Mouse (Mus musculus): ENCODE results near the gene Thbs3. TPM values are rescaled to one million over a fixed set of nuclear protein-coding genes. Genes with fewer than 3 reads are reported as not detected.
"Not testable (repeated sequence)": the region's sequence is repeated elsewhere in the genome, so short reads cannot be mapped to it uniquely, and the experiment has no call there.

Gene Thbs3
- total RNA-seq, 1 experiment from 2014 or later, result not detected

DNA sequence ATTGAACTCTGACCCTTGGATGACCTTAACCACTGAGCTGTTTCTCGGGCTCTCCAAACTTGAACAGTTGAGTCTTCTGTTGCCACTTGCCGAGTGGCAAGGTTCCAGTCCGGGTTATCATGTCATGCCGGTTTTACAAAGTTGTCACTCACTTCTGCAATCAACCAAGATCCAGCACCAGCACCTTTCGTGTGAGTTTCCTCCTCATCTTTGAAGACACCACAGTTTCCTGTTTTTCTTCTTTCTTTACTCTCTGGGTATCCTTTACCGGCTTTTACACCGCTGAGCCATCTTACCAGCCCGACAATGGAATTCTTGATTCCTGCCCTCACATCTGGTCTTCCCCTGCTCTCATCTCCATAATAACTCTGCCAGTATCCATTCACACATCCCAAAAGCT is 24.5 kb upstream of the Thbs3 start:
- ATAC-seq (replicated peaks in 1 of 2; ENCODE audit: insufficient read depth in 1 of 2, low FRiP score in 2 of 2, low TSS enrichment in 1 of 2, low read depth in 1 of 2, poor library complexity in 2 of 2, severe bottlenecking in 2 of 2), result no peak

DNA sequence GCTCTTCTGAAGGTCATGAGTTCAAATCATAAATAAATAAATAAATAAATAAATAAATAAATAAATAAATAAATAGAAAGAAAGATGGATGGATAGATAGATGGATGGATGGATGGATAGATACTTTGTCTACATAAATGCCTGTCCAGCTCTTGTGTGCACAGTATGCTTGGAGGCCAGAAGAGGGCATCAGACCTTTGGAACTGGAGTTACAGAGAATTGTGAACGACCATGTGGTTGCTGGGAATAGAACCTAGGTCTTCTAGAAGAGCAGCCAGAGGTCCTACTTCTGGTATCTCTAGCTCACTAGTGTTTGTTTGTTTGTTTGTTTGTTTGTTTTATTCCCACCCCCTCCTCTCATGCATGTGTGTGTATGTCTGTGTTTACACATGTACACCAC is 21.6 kb upstream of the Thbs3 start:
- no peak for ATAC-seq (replicated peaks in 1 of 2; ENCODE audit: insufficient read depth in 1 of 2, low FRiP score in 2 of 2, low TSS enrichment in 1 of 2, low read depth in 1 of 2, poor library complexity in 2 of 2, severe bottlenecking in 2 of 2)

DNA sequence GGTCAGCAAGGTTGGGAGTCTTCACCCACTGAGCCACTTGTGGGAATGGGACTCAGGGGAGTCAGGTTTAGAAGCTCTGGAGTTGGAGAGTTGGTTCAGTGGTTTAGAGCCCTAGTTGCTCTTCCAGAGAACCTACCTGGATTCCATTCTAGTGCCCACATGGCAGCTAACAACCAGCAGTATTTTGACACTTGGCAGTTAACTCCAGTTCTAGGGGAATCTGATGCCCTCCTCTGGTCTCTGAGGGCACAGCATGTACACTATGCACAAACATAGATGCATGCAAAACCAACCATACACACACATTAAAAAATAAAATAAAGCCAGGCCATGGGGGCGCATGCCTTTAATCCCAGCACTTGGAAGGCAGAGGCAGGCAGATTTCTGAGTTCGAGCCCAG is 21.1 kb upstream of the Thbs3 start:
- 0 out of 4 replicates have a peak, but pooled peaks of 1 of the 2 experiments have one; percentile 26 for ATAC-seq (replicated peaks in 1 of 2; ENCODE audit: insufficient read depth in 1 of 2, low FRiP score in 2 of 2, low TSS enrichment in 1 of 2, low read depth in 1 of 2, poor library complexity in 2 of 2, severe bottlenecking in 2 of 2)

DNA sequence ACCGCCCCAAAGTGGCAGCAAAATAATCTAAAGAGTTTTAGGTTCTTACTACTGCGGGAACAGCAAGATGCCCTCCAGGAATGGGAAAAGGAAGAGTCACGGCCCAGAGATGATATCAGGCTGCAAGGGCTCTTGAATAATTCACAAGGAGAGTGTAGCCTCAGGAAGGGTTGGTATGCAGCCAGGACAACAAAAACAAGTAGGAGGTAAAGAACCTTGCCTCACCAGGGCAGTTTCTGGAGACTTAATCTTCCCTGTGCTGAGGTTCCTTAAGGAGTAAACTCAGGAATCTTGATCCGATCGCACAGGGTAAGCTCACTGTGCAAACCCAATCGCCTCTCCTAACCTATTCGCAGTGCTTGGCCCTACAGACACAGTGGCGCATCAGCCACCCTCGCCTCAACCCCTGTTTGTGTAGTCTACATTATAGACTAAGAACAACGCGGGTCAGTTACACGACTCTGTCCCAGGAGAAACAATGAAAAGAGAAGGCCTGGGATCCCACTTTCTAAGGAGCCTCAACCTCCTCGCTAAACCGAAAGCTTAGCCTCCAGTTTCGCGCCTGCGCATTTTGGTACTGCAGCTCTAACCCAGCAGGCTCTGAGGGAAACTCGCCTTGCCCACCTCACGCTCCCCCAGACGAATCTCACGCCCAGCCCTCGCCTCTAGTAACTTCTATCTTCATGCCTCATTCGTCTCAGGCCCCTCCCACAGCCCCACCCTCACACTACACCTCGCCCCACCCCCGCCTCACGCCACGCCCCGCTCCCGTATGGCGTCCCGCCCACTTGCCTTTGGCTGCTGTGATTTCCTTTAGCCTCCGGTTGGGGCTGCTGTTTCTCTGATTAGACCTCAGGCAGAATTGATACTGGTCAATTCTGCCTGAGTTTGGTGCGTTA is 18.8 kb upstream of the Thbs3 start:
- ATAC-seq (replicated peaks in 1 of 2; ENCODE audit: insufficient read depth in 1 of 2, low FRiP score in 2 of 2, low TSS enrichment in 1 of 2, low read depth in 1 of 2, poor library complexity in 2 of 2, severe bottlenecking in 2 of 2), result peak; percentile 98 to 99

DNA sequence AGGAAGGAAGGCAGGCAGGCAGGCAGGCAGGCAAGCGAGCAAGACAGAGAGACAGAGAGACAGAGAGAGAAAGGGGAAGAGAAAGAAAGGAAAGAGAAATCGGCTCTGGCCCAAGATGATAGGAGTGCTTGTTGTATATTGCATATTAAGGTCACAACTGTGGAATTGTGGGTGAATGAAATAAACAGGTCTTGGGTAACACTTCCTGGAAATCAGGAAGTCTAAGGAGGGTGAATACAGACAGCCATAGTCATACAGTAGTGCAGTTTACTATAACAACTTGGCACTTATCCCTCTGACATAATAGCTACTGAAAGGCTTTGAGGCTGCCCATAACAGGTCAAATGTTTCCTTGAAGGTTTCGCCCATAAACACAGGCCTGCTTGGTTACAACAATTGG is 15.1 kb upstream of the Thbs3 start:
- no peak for ATAC-seq (replicated peaks in 1 of 2; ENCODE audit: insufficient read depth in 1 of 2, low FRiP score in 2 of 2, low TSS enrichment in 1 of 2, low read depth in 1 of 2, poor library complexity in 2 of 2, severe bottlenecking in 2 of 2)

DNA sequence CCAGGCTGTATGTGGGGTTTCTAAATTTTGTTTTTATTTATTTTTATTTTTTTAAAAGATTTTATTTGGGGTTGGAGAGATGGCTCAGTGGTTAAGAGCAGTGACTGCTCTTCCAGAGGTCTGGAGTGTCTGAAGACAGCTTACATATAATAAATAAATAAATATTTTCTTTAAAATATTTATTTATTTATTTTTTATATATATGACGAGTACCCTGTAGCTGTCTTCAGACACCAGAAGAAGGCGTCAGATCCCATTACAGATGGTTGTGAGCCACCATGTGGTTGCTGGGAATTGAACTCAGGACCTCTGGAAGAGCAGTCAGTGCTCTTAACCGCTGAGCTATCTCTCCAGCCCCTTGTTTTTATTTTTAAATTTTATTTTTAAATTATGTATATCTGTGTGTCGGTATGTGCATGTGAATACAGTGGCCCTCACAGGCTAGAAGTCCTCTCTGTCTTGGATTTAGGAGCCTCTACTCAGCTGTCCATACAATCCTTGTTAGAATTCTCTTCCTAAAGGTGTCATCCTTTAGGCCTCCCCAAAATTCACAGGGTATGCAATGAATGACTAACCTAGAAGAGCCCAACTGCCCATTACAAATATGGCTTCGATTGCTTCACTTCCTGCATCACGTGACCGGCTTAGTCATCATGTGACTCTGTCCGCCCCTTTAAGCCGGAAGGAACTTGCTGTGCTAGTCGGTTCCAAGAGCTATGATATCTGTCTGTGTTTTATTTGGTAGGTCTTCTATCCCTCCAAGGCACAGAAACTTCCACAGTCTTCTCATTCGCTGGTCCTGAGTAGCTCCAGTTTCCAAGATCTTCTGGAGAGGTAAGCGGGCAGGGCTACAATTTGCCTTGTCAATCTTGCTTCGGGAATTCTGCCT is 12.5 kb upstream of the Thbs3 start, which contains the start of gene Gba:
Gba (plus strand) TSS at position 676 of the 889 bp plus-strand sequence.
- ATAC-seq (replicated peaks in 1 of 2; ENCODE audit: insufficient read depth in 1 of 2, low FRiP score in 2 of 2, low TSS enrichment in 1 of 2, low read depth in 1 of 2, poor library complexity in 2 of 2, severe bottlenecking in 2 of 2), result peak; percentile 88 to 89

DNA sequence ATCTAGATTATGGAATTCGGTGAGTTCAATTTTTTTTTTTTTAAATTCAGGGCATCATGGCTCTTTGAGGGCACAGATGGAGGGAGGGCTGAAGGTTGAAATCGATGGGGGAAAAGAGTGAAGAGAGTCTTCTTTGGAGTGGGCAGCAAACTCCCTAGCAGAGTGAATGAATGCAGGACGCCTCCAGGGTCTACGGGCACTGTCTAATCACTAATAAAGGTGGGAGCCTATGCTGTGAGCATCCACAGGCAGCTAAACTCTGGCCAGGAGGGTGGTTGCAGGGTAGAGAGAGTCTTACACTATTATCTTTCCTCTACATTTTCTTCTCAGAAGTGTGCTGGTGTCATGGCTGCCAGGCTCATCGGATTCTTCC is 11.9 kb upstream of the Thbs3 start:
- no peak for ATAC-seq (replicated peaks in 1 of 2; ENCODE audit: insufficient read depth in 1 of 2, low FRiP score in 2 of 2, low TSS enrichment in 1 of 2, low read depth in 1 of 2, poor library complexity in 2 of 2, severe bottlenecking in 2 of 2)

DNA sequence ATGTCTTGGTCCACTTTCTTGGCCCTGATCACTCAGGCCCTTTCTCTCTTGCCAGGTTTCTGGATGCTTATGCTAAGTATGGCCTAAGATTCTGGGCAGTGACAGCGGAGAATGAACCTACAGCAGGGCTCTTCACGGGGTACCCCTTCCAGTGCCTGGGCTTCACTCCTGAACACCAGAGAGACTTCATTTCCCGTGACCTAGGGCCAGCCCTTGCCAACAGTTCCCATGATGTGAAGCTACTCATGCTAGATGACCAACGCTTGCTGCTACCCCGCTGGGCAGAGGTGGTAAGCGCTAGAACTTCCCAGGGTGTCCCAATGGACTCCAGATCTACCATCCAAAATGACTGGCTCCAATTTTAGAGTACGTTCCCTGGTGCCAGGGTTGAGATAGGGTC is 8.9 kb upstream of the Thbs3 start:
- no peak for ATAC-seq (replicated peaks in 1 of 2; ENCODE audit: insufficient read depth in 1 of 2, low FRiP score in 2 of 2, low TSS enrichment in 1 of 2, low read depth in 1 of 2, poor library complexity in 2 of 2, severe bottlenecking in 2 of 2)

DNA sequence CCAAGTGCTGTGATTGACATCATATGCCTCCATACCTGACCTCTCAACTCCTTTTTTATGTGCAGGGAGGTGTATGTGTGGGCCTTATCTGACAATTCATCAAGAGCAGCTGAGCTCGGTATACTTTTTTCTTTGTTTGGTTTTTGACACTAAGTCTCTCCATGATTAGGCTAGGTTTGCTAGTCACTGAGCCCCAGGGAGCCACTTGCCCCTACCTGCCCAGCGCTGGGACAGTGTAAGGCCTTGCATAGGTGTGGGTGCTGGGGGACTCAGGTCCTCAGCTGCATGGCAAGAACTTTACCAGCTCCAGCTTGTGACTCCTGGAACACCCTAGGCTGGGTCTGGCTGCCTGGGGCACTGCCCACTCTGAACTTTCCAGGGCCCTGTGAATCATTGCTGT is 8.3 kb upstream of the Thbs3 start:
- ATAC-seq (replicated peaks in 1 of 2; ENCODE audit: insufficient read depth in 1 of 2, low FRiP score in 2 of 2, low TSS enrichment in 1 of 2, low read depth in 1 of 2, poor library complexity in 2 of 2, severe bottlenecking in 2 of 2), result no peak

DNA sequence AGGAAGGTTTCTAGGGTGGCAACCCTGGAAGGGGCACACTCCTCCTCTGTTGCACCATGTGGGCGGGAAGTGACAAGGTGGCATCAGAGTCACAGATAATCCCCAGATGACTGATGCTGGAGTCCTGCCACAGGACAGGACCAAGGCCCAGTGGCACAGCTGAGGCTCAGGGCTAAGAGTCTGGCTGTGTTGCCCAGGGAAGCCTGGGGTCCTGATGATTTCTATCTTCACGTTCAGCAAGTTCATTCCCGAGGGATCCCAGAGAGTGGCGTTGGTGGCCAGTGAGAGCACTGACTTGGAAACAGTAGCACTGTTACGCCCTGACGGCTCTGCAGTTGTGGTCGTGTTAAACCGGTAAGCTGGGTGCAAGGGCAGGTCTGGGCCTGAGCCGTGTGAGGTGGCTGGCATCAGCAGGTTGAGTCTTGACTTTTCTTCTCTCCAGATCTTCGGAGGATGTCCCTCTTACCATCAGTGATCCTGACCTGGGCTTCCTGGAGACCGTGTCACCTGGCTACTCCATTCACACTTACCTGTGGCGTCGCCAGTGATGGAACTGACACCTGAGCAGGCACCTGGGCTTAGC is 6.8 kb upstream of the Thbs3 start:
- no peak for ATAC-seq (replicated peaks in 1 of 2; ENCODE audit: insufficient read depth in 1 of 2, low FRiP score in 2 of 2, low TSS enrichment in 1 of 2, low read depth in 1 of 2, poor library complexity in 2 of 2, severe bottlenecking in 2 of 2)

DNA sequence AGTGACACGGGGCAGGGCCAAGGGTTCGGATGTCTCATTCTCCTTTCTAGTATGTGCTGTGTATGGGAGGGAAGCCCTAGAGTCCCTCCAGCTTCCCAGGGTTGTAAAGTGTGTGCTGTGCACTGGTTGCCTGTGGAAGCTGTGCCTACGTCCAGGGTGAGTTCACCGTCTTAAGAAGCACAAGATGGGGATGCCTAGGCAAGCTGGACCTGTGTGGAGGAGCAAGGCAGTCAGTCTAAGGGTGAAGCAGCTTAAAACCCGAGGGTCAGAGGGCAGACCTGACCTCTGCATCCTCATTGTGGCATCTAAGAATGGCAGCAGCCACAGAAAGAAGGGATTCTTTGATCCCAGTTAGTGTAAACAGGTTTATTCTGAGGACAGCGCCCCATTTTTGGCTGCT is 6.2 kb upstream of the Thbs3 start:
- no peak for ATAC-seq (replicated peaks in 1 of 2; ENCODE audit: insufficient read depth in 1 of 2, low FRiP score in 2 of 2, low TSS enrichment in 1 of 2, low read depth in 1 of 2, poor library complexity in 2 of 2, severe bottlenecking in 2 of 2)

DNA sequence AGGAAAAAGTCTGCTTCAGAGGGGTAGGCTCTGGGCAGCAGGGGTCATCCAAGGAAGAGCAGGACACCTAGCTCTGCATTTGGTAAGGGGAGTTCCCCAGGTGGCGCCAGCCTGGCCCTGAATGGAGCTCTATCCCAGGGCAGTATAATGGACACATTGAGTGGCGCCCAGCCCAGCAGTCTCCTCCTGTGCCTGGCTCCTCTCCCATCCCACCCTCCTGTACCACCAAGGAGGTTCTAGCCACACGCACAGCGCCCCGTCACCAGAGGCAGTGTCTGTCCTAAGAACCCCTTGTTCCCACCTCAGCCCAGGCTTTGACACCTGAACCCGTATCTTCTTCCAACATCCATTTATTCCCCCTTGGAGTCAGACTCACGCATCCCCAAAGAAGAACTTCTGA is 5.2 kb upstream of the Thbs3 start:
- no peak for ATAC-seq (replicated peaks in 1 of 2; ENCODE audit: insufficient read depth in 1 of 2, low FRiP score in 2 of 2, low TSS enrichment in 1 of 2, low read depth in 1 of 2, poor library complexity in 2 of 2, severe bottlenecking in 2 of 2)

DNA sequence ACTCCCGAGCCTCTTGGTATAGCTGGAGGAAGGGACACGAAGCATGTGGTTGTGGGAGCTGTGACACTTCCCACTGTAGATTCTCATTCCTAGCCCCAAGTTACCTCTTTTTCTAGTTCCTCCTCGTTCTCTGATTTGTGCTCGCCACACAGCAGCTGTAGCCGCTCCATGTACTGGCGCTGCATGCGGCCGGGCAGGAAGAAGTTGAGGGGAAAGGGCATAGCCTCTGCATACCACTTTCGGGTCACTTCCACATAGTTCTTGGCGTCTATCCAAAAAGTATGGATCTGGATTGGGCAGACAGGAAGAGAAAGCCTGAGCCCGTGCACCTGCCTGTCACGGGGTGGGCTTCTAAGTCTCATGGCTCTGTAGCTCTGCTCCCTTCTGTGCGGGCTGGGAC is 4.8 kb upstream of the Thbs3 start:
- no peak for ATAC-seq (replicated peaks in 1 of 2; ENCODE audit: insufficient read depth in 1 of 2, low FRiP score in 2 of 2, low TSS enrichment in 1 of 2, low read depth in 1 of 2, poor library complexity in 2 of 2, severe bottlenecking in 2 of 2)

DNA sequence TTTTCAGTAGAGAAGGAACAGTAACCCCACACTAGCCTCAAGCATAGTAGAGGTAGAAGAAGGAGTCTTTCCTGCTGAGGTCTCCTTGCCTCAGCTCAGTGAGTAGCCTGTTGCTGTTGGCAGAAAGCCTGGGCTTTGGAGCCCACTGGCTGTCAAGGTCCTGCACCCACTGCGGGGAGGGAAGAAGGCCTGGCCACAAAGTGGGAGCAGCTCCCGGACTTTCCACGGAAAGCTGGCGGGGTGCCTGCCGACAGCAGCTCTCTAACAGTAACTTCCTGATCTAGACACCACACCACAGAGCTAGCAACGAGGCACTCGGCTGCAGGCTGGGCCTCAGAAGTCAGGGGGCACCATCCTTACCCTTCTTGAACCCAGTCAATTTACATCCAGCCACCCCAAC is 4.2 kb upstream of the Thbs3 start:
- ATAC-seq (replicated peaks in 1 of 2; ENCODE audit: insufficient read depth in 1 of 2, low FRiP score in 2 of 2, low TSS enrichment in 1 of 2, low read depth in 1 of 2, poor library complexity in 2 of 2, severe bottlenecking in 2 of 2), result no peak

DNA sequence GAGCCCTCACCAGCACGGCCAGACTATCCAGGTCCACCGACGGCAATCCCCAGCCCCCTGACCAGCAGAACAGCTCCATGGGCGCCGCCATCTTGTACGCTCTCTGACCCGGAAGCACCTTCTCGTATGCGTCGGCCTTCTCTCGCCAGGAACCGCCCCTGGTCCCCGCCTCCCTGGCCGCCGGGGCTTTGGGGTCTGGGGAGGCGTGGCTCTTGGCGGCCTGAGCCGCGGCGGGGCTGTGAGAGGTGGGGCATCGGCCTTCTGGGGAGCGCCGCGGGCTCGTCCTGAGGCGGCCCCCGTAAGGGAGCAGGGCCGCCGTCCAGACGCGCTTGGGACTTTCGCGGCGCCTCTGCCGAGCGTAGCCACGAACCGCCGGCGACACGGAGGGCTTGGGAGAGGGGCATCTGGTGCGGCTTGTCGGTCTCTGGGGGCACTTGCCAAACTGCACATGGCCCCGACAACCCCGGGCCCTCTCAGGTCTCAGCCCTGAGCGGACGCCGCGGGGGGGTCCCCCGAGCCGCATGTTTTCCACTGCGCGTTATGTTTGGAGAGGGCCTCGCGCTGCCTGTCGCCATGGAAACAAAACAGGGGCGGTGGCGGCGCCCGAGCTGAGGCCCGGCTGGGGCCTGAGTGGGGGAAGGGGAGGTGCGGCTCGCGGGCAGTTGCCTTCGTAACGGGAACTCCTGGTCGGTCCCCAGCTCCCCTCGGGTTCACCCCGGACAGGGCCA is 1.0 kb upstream of the Thbs3 start:
- peak; percentile 75 to 84 for ATAC-seq (replicated peaks in 1 of 2; ENCODE audit: insufficient read depth in 1 of 2, low FRiP score in 2 of 2, low TSS enrichment in 1 of 2, low read depth in 1 of 2, poor library complexity in 2 of 2, severe bottlenecking in 2 of 2)

DNA sequence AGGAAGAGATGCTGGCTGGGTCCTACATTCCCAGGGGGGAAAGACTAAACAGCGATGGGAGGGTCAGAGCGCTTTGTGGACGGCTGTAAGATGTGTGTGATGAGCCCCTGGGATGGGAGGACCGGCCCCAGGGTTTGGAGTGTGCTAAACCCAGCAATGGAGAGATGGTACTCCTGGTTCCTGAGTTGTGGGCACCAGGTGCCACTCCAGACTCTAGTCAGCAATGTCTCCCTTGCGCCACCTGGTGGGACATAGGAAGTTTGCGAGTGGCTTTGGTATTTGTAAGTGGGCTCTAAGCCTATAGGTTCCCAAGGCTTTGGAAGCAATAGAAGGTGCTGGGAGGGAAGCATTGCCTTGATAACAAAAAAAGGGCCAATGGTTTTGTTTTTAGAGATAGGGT is 873 bp downstream of the Thbs3 start:
- peak; percentile 63 to 66 for ATAC-seq (replicated peaks in 1 of 2; ENCODE audit: insufficient read depth in 1 of 2, low FRiP score in 2 of 2, low TSS enrichment in 1 of 2, low read depth in 1 of 2, poor library complexity in 2 of 2, severe bottlenecking in 2 of 2)

DNA sequence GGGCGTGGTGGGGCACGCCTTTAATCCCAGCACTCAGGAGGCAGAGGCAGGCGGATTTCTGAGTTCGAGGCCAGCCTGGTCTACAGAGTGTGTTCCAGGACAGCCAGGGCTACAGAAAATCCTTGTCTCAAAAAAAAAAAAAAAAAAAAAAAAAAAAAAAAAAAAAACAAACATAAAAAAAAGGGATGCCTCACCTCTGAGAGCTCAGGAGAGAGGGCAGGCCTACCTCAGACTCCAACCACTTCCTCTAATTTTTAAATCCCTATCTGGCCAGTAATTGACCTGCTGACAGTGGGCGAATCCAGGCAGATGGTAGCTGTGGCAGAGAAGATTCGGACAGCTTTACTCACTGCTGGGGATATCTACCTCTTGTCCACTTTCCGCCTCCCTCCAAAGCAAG is 1.4 kb downstream of the Thbs3 start:
- ATAC-seq (replicated peaks in 1 of 2; ENCODE audit: insufficient read depth in 1 of 2, low FRiP score in 2 of 2, low TSS enrichment in 1 of 2, low read depth in 1 of 2, poor library complexity in 2 of 2, severe bottlenecking in 2 of 2), result not testable (repeated sequence)

Data from hematopoietic stem cell, adult 5-6 weeks (primary cell).